Mouse (Mus musculus): ENCODE data around the gene Mob3a.

Gene Mob3a

DNA sequence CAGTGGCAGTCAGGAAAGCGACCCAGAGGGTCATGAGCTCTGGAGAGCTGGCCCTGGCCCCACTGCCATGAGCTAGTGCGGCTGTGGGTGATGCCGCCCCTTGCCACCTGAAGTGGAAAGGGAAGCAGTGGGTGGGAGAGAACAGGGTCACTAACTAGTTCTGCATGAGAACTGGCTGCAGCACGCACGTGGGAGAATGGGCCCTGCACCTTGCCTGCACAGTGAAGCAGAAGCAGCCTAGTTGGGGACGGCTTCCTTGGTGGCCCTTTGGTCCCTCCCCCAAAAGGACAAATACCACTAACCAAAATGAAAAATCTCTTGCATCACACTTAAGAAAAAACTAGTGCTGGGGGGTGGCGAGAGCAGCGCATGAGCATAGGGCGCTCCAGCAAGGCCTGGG is 3.2 kb downstream of the Mob3a start:
- no peak for DNase-seq

DNA sequence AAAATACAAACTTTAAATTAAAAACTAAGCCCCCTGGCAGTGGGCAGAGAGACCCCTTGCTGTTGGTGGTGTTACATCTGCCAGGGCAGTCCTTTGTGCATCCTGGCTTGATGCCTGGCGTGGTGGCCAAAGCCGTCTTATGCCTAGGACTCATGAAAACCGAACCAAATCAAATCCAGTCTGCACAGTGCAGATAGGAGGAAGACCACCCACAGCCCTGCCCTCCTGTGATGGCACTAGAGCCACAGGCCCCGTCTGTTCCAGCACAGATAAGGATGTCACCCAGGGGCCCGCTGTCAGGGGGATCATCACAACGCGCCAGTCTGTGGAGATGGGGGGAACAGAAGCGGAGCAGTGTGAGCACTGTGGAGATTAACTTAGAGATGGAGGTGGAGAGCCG is 4.0 kb downstream of the Mob3a start:
- no peak for DNase-seq

DNA sequence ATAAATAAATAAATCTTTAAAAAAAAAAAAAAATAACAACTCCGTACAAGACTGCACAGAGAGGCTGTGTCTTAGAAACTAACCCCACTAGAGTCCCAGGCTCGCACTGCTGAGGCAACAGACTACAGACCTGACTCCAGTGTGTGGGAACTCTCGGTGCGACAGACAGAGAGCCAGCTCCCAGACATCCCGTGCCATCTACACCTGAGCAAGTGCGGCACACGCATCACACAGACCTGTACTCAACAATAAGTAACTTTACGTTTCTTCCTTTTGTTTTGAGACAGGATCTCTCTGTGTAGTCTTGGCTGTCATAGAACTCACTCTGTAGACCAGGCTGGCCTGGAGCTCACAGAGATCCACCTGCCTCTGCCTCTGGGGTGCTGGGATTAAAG is 4.4 kb downstream of the Mob3a start:
- DNase-seq: no peak

DNA sequence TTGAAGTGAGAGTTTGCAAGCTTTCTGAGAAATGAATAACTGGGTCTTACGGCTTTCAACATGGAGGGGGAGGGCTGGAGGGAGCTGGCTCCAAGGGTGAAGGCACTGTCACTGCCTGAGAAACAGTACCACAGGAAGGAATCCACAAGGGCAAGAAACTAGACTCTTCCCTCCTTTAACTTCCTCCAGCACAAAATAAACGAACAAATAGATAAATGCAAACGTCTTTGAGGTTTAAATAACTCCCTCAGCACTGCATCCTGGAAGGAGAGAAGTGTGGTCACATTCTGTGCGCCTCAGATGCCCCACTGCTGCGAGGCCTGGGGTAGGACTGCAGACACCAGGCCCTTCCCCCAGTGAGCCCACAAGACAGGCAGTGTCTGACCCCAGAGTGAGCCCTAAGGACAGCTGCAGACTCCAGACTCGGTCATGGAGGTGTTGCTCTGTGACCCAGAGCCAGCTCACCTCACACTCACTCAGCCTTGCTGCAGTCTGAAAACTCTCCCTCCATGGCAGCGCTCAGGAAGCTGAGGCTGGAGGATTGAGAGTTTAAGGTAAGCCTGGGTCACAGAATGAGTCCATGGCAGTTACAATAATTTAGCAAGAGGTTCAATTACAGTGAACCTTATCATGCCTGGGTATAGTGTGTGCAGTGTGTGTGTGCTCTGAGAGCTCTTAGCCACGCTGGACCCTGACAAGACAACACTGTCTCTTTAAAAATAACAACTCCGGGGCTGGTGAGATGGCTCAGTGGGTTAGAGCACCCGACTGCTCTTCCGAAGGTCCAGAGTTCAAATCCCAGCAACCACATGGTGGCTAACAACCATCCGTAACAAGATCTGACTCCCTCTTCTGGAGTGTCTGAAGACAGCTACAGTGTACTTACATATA is 5.0 kb downstream of the Mob3a start:
- peak; percentile 51 for DNase-seq

DNA sequence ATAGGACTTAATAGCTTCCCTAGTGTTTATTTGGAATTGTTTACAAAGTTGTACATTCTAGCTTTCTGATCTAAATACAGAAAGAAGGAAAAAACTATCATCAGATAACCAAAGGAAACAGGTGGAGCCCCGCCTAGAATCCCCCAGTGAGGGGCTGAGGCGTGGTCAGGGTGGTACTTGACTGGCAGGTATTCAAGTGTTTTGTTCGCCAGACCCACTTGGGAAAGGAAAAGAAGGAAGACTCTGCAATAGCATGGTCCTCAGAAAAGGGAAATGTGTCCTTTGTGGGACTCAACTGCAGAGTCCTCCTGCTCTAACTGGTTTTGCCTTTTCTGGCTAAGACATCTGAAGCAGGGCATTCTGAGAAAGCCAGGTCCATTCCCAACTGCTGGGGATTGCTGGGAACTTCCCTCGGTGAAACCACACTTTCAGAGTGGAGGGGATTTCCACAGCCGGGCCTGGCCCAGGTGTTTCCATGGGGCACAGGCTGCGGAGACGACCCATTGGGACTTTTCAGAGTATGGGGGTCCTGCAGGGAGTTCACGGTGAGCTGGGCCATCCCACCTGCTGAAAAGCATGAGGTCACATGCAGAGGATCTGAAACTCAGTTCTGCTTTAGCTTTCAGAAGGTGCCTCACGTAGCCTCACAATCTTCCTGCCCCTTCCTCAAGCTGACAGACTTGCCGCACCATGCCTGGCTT is 5.8 kb downstream of the Mob3a start:
- DNase-seq: peak; percentile 63

DNA sequence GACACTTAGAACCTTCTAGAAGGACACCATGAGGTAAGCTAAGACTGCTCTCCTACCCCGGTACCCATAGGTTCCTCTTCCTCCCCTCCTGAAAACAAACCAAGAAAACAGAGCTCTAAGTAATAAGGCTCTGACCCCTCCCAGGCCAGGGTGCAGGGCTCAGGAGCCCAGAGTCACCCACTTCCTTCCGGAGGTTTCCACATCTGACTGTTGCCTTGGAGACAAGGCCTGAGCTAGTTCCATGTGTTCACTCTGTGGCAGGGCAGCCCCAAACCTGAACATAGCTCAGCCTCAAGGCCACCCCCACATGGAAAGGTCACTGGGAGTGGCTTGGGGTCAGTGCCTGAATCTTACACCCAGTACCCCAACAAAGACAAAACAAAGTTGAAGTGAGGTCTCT is 6.6 kb downstream of the Mob3a start:
- DNase-seq: peak; percentile 86

DNA sequence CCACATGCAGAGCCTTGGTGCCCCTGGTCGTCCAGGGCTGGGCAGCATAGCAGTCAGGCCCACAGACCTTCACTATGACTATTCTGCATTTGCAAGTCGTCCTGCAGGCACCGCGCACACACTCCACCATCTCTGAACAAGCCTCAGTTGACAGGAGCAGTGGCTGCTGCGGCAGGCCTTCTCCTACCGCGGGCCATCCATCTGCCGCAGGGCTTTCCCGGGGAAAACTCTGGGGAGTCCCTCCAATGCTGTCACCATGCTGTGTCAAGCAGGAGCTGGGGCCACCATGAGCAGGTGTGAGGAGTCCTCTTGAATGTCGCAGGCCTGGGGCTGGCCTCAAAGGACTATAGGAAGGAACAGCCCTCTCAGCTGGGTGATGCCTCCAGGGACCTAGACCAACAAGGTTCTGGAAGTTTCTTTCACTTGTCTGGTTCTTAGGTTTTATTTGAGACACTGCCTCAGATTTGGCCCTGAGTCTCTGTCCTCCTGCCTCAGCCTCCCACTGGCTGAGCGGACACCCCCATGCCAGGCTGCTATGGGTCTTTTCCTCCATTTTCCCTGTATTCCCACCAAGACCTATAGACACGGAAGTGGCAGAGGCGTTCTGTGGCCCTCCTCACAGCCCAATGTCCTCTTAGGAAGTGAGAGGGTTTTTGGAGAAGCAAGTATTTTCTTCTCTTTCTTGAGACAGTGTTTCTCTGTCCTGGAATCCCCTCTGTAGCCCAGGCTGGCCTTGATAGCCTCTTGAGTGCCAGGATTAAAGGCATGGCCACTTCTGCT is 7.4 kb downstream of the Mob3a start:
- no peak for DNase-seq

DNA sequence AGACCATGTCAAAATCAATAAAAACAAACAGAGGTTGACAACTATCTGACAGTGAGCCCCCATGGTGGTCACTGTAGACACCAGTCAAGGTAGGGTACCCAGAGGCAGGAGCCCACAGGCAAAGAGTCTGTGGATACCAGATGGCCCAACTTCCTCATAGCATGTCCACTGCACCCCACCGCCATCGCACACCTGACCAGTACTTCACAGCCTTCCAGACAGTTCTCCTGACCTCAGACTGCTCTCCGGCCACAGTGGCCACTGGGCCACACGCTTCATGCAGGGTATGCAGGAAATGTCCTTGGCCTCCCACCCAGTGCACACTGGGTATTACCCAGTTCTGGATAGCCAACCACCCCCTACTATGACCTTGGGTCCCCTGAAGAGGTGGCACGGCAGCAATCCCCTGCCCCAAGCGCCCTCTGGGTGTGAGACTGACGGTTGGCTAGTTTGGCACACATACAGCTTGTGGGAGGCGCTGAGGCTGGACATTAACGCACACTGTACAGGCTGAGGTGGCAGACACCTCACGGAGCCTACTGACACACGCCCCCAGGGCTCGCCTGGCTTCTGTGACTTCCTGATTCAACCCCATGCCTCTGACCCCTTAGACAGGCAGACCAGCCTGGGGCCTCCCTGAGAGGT is 8.3 kb downstream of the Mob3a start:
- DNase-seq: no peak

DNA sequence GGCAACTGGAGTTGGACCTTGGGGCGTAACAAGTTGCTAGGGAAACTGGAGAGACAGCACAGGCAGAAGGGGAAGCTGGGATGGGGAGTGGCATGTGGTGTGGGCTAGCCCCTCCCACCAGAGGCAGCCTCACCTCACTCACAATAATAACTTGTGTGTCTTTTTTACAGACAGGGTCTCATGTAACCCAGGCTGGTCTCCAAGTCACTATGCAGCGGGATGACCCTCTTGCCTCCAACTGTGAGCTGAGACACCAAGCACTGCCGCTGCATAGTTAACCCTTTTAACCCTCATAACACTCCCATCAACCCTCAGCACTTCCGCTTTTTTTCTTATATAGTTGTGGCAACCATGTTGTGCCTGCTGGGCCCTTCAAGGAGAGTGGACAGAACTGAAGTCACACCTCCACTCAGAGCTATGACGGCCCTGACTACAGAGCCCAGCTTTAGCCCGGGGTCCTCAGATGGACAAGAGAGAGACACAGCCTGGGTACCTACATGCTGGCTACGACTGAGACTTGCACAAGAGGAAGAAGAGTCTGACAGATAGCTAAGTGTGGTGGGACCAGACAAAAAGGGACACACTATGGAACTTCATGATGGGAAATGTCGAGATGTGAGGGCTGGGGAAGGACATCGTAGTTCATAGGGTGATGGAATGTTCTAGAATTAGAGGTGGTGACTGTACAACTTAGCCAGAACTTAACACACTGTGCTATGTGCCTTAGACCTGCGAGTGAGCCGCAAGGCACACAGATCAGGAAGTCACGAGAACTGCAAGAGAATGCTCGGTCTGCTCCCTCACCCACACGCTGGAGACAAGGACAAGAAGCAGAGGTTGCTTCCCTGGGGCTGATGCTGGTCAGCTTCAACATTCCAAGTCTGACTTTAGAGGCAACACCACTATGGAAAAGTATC is 9.3 kb downstream of the Mob3a start:
- peak; percentile 63 for DNase-seq

DNA sequence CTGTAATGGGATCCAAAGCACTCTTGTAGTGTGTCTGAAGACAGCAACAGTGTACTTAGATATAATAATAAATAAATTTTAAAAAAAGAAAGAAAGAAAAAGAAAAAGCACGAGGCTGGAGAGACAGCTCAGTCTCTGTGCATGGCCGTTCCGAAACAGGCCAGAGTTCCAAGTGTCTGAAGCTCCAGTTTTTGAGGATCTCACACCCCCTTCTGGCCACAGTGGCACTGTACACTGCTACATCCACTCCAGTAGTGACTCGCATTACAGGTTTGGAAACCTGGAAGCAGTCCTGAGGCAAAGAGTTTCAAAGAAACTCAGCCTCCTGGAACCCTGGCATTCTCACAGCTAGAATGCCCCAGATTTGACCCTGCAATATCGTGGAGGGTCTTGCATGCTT is 13.9 kb downstream of the Mob3a start:
- DNase-seq: peak; percentile 78

DNA sequence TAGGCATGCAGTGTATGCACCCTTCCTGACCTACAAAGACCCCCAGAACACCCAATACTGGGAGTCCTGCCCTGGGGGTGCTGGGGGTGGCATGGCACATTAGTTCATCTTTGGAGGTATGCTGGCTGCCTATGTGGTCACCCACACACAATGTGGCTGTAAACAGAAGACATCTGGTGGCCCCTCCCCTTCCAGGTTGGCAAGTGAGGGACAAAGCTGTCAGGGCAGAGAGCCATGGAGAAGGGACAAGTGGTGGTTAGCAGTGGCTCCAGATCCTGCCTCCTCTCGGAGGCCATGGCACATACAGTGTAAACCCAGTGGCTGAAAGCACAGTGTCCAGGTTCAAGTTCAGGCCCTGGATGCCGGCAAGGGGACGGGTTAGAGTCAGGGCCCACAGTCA is 15.2 kb downstream of the Mob3a start:
- DNase-seq: no peak

DNA sequence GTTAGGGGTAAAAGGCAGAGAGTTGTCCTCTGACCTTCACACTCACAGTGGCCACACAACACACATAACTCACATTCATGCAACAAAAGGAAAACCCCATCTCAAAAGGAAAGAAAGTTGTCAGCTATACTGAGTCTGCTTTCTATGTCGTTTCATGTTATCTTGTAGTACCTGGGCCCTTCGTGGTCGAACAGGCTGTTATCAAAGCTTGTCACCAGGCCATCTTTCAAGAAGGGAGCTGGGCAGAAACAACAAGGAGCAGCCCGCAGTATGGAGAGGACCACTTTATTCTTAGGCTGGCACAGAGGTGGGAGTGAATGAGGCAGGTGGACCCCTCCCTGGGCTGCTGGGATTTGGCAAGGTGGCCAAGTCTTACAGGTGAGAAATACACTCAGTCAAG is 16.8 kb downstream of the Mob3a start:
- no peak for DNase-seq

DNA sequence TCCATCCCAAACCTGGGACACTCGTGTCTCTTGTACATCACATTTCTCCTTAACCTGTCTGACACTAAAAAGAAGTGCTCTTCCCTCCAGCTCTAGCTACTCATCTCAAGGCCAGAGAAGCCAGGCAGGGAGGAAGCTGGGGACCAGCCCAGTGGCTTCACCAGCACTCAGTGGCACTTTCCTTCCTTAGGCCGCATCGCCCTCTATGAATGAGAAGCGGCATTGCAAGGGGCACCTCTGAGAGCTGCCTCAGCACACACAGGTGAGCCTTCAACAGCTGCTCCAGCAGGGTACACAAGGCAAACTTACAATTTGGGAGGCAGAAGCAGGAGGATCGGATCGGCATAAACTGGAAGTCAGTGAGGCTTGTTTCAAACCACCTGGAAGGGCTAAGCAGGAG is 17.6 kb downstream of the Mob3a start:
- DNase-seq: peak; percentile 88

DNA sequence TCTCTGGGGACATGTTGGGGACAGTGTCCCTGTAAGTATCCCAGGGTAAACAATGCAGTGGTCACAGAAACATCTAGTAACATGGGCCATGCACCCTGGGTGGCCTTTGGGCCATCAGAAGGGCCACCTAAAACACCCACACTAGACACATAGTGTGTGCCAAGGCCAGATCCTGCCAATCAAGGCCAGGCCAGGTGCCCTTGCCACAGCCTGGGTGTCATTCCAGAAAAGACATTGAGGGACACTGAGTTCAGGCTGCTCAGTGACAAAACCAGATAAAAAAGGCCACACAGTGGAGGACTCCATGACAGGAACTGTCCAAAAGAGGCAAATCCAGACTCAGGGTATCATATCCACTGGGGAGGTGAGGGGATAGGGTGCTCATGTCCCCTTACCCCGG is 18.1 kb downstream of the Mob3a start:
- no peak for DNase-seq

DNA sequence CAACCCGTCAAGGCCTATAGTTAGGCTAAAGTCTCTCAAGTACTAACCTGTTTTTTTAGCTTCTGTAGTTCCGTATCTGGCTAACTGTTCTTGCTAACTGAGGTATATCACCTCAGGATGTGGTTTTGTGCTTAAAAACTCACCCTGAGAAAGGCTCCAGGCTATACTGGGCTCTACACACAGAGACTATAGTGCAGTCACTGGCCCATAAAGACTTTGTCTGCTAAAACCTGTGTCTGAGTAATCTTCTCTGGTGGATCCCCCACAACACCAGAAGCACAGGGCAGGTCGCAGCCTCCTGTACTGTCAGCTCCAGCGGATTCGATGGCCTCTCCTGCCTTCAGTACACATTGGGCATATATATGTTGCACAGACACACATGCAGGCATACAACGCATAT is 19.8 kb downstream of the Mob3a start:
- DNase-seq: peak; percentile 61

DNA sequence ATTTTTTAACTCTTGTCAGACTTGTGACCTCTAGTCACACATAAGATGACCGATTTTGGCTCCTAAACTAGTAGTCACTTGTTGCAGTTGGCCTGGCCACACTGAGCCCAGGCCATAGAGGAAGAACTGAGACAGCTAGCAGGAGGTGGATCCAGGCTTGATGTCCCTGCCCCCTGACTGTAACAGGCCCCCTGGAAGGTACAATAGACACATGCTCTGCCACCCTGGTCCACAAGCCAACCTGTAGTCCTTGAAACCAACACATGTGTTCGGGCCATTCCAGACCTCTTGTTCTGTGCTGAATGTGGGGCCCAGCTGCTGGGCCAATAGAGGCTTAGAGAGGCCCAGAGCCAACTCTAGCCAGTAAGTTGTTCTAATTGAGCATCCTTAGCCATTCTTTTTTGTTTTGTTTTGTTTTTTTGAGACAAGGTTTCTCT is 21.5 kb downstream of the Mob3a start:
- no peak for DNase-seq

DNA sequence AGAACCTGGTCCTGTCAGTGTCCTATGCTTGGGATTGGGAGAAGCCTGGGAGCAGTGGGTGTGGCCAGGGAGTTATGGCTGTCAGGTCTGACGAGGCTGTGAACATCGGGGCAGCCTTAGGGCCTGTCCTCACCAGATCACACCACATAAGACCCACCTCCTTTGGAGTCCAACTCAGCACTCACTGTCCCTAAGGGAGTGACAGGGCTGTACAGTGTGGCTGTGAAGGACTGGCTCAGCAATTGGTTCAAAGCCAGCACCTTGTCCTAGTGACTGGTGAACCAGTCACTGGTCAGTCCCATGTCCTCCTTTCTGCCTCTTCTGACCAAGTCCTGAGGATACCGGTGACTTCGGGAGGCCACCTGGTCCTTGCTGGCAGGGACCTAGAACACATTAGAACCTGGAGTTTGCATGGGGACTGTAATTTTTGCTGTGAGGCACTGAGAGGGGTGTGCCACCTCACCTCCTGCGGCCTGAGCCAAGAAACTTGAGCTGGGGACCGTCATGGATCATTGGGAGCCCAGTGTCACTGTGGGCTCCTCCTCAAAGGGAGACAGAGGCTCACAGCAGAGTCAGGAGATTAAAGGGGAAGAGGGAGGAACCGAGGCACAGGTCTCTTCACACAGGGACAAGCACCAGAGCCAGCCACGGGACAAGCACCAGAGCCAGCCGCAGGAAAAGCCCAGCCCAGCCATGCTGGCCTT is 22.1 kb downstream of the Mob3a start:
- no peak for DNase-seq

DNA sequence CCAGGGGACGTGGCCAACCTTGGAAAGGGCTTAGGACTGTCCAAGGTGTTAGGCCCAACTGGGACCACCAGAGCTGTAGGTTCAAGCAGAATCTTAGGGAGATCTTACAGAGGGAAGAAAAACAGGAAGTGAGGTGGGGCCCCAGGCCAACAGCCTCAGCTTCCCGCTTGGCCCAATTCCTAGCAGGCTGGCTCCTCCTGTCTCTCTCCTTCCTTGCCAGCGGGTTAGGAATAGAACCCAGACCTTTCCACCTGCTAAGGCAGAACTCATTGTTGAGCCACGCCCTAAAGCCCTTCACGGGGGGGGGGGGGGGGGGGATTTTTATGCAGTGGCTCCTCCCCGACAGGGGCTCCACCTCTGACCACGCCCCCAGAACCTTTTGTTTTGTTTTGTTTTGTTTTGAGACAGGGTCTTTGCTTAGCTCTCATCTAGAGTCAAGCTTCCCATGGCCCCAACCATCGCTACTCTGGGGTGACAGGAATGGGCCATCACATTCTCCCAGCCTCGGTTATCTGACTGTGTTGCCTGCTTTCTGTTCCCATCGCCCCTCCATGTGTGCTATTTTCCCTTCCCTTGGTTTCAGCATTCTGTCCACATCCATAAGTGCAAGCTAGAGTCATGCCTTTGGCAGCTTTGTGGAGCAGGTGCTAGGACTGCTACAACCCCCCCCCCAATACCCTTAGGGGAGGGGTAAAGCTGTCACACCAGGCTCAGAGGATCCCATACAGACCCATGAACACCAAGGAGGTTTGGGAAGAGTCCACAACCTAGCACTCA is 23.0 kb downstream of the Mob3a start:
- DNase-seq: peak; percentile 47

DNA sequence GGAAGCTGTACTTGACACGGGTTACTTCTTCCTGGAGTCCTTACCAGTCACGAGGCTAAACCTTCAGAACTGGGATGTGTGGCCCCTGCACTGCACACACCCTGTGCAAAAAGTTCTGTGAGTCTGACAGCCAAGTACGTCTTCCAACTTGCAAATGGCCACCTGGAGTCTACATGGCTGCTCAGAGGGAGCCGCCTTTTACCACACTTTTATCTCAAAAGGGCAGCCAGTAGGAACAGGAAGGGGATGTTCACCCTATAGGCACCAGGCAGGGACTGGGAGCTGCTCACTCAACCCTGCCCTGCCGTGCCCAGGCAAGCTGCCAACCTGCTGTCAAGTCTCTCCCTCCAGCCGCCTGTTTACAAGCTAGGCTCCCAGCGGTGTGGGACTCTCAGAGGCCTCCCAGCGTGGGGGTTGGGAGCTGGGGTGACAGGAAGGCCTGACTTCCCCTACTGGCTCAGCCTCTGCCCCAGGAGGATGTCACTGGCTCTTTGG is 23.8 kb downstream of the Mob3a start, which contains the start of gene Mknk2:
Gene Mknk2, minus strand, starts transcription at position 171 of the 495 bp plus-strand sequence.
- DNase-seq: peak; percentile 92
